Mouse (Mus musculus): ENCODE data around the gene Il17c. TPM values are rescaled to one million over a fixed set of nuclear protein-coding genes. Genes with fewer than 3 reads are reported as not detected.

Il17c gene
- polyA plus RNA-seq, 1 experiment from 2014 or later, result not detected

- Histone ChIP-seq H3K9me3 (ENCODE audit: control insufficient read depth, low read length) (no peaks in the 10 kb centered on the region), H3K36me3 (ENCODE audit: control insufficient read depth, insufficient read depth, low read length) (peaks cover 3% of the 10 kb centered on the region; the same call in 1 of the 2 replicates), H3K4me3 (ENCODE audit: low read length) (no peak overlapping the region), H3K27me3 (ENCODE audit: control insufficient read depth, insufficient read depth, low read length) (no peaks in the 10 kb centered on the region), H3K9ac (ENCODE audit: low read depth, low read length) (no peak overlapping the region), H3K4me1 (ENCODE audit: control insufficient read depth, insufficient read depth, low read length) (no peaks in the 10 kb centered on the region), H3K4me2 (replicated peaks; ENCODE audit: low read depth, low read length) (no peak overlapping the region), H3K27ac (ENCODE audit: low read depth, low read length) (no peak overlapping the region)
- no peak for ATAC-seq (ENCODE audit: low FRiP score, low TSS enrichment)
- WGBS, result 86% methylated on average over 9 of the region's 9 CpGs
Measured at GRCm38 (mm10) chr8:122426145-122426544, 4.3 kb downstream of the Il17c start.

DNA sequence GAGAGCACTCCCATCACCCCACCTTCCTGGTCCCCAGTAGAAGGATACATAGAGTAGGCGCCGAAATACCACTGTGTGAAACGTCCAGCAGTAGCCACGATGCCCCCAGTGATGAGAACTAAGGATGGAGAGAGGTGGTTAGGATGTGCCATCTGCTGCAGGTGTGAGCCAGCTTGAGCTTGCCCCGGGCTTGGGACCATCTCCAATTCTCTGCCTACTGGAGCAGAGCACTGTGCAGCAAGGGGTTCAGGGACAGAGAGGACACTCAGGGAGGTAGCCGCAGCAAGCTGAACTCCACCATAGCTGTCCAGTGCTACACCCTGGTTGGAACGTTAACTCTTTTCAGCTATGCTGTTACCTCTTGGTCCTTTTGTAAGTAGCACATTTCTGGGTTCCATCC, 5.8 kb downstream of the Il17c start:
- Histone ChIP-seq H3K9ac (ENCODE audit: low read depth, low read length) (no peak overlapping the region), H3K36me3 (ENCODE audit: control insufficient read depth, insufficient read depth, low read length) (peaks cover 3% of the 10 kb centered on the region; the same call in 1 of the 2 replicates), H3K4me1 (ENCODE audit: control insufficient read depth, insufficient read depth, low read length) (peaks cover 9% of the 10 kb centered on the region), H3K9me3 (ENCODE audit: control insufficient read depth, low read length) (no peaks in the 10 kb centered on the region), H3K27ac (ENCODE audit: low read depth, low read length) (no peak overlapping the region), H3K4me3 (ENCODE audit: low read length) (no peak overlapping the region), H3K4me2 (replicated peaks; ENCODE audit: low read depth, low read length) (no peak overlapping the region), H3K27me3 (ENCODE audit: control insufficient read depth, insufficient read depth, low read length) (no peaks in the 10 kb centered on the region)
- ATAC-seq (ENCODE audit: low FRiP score, low TSS enrichment), result no peak
- 87% methylated on average over 7 of the region's 7 CpGs for WGBS

DNA sequence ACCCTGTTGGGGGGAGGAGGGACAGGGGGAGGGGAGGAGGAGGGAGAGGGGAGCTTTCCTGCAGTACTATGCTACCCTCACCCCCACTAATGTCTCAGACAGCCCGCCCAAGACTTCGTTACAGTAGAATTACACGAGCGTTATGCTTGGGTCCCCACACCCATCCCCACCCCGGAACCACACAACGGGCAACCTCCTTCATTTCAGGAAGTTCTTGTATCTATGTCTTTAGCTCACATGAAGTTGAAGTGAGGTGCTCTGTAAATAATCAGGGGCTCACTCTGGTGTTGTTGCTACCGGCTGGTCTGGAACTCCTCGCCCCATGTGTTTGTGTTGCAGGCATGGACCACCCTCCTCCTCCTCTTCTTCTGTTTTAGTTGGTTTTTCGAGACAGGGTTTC, 6.3 kb downstream of the Il17c start:
- no peak overlapping the region for H3K4me3 ChIP-seq (ENCODE audit: low read length)
- H3K9ac ChIP-seq (ENCODE audit: low read depth, low read length), result no peak overlapping the region
- peaks cover 15% of the 10 kb centered on the region for H3K4me1 ChIP-seq (ENCODE audit: control insufficient read depth, insufficient read depth, low read length)
- H3K27ac ChIP-seq (ENCODE audit: low read depth, low read length), result no peak overlapping the region
- whole genome bisulfite sequencing, result 84% methylated on average over 9 of the region's 9 CpGs
- no peak for ATAC-seq (ENCODE audit: low FRiP score, low TSS enrichment)
- H3K9me3 ChIP-seq (ENCODE audit: control insufficient read depth, low read length), result no peaks in the 10 kb centered on the region
- no peaks in the 10 kb centered on the region for H3K27me3 ChIP-seq (ENCODE audit: control insufficient read depth, insufficient read depth, low read length)
- no peak overlapping the region for H3K4me2 ChIP-seq (replicated peaks; ENCODE audit: low read depth, low read length)
- peaks cover 3% of the 10 kb centered on the region; the same call in 1 of the 2 replicates for H3K36me3 ChIP-seq (ENCODE audit: control insufficient read depth, insufficient read depth, low read length)

DNA sequence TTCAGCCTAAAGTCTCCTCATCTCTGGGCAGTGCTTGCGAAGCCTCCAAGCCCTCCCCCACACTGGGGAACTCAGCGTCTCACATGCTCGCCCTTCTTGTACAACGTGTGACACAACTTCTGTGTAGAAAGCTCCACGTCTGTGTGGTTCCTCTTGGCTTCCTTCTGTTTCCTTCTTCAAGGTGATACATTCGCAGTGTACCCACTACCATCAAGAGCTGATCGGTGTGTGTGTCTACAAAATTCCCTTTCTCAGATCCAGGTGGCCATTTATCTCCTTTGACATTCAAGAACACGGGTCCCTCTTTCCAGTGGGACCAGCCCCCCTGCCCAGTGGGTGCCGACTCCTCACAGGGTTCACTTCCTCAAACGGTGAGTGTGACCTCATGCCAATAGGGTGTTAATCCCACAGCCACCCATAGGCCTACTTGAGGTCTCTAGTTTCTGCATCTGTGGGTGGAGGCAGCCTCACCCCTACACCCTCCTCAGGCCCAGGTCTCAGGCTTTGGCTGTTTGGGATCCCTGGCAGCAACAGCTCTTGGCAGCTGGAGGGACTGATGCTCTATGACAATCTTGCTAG, 8.3 kb downstream of the Il17c start:
- Histone ChIP-seq H3K4me3 (ENCODE audit: low read length) (no peak overlapping the region), H3K36me3 (ENCODE audit: control insufficient read depth, insufficient read depth, low read length) (peaks cover 12% of the 10 kb centered on the region), H3K9ac (ENCODE audit: low read depth, low read length) (no peak overlapping the region), H3K9me3 (ENCODE audit: control insufficient read depth, low read length) (no peaks in the 10 kb centered on the region), H3K27me3 (ENCODE audit: control insufficient read depth, insufficient read depth, low read length) (no peaks in the 10 kb centered on the region), H3K27ac (ENCODE audit: low read depth, low read length) (peak overlapping the region; percentile 8; the same call in 1 of the 2 replicates), H3K4me1 (ENCODE audit: control insufficient read depth, insufficient read depth, low read length) (peaks cover 18% of the 10 kb centered on the region), H3K4me2 (replicated peaks; ENCODE audit: low read depth, low read length) (no peak overlapping the region)
- ATAC-seq (ENCODE audit: low FRiP score, low TSS enrichment), result no peak
- 79% methylated on average over 10 of the region's 10 CpGs for WGBS

DNA sequence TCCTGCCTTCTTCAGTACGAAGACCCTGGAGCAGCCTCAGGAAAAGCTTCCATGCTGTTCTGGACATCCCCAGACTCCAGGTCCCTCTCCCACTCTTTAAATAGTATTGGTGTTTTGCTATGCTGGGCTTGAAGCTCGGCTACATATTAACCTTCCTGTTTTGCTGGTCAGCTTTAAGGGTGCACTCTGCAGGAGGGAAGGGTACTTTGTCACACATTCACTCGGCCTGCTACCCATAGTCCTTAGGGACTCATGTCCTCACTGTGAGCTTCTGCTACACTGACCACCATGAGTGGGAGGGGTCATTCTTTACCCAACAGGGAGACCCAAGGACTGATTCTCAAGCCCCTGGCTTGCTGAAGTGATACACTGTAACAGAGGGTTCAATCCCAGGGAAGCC, 8.8 kb downstream of the Il17c start:
- no peak for ATAC-seq (ENCODE audit: low FRiP score, low TSS enrichment)
- Histone ChIP-seq H3K9me3 (ENCODE audit: control insufficient read depth, low read length) (no peaks in the 10 kb centered on the region), H3K4me3 (ENCODE audit: low read length) (no peak overlapping the region), H3K27ac (ENCODE audit: low read depth, low read length) (peak overlapping the region; percentile 8; the same call in 1 of the 2 replicates), H3K4me1 (ENCODE audit: control insufficient read depth, insufficient read depth, low read length) (peaks cover 18% of the 10 kb centered on the region), H3K9ac (ENCODE audit: low read depth, low read length) (no peak overlapping the region), H3K36me3 (ENCODE audit: control insufficient read depth, insufficient read depth, low read length) (peaks cover 15% of the 10 kb centered on the region), H3K4me2 (replicated peaks; ENCODE audit: low read depth, low read length) (no peak overlapping the region), H3K27me3 (ENCODE audit: control insufficient read depth, insufficient read depth, low read length) (no peaks in the 10 kb centered on the region)
- 74% methylated on average over 3 of the region's 3 CpGs for WGBS

- peaks cover 20% of the 10 kb centered on the region for H3K4me1 ChIP-seq (ENCODE audit: control insufficient read depth, insufficient read depth, low read length)
- H3K36me3 ChIP-seq (ENCODE audit: control insufficient read depth, insufficient read depth, low read length), result peaks cover 25% of the 10 kb centered on the region
- peak overlapping the region; percentile 65; the same call in 1 of the 2 replicates for H3K27ac ChIP-seq (ENCODE audit: low read depth, low read length)
- H3K4me2 ChIP-seq (replicated peaks; ENCODE audit: low read depth, low read length), result peak overlapping the region; percentile 90
- peak overlapping the region; percentile 75 for H3K9ac ChIP-seq (ENCODE audit: low read depth, low read length)
- WGBS, result 31% methylated on average over 18 of the region's 18 CpGs
- no peaks in the 10 kb centered on the region for H3K27me3 ChIP-seq (ENCODE audit: control insufficient read depth, insufficient read depth, low read length)
- peak; percentile 1; the same call in 1 of the 2 replicates for ATAC-seq (ENCODE audit: low FRiP score, low TSS enrichment)
- no peaks in the 10 kb centered on the region for H3K9me3 ChIP-seq (ENCODE audit: control insufficient read depth, low read length)
- H3K4me3 ChIP-seq (ENCODE audit: low read length), result peak overlapping the region; percentile 59
Measured at GRCm38 (mm10) chr8:122431694-122432442, 10.0 kb downstream of the Il17c start.

GRCm38 (mm10) chr8:122432443-122433268, 10.8 kb downstream of the Il17c start, which contains the start of gene Cyba:
Cyba (minus strand) TSS chr8:122432930.
- ATAC-seq (ENCODE audit: low FRiP score, low TSS enrichment), result peak; percentile 84
- Histone ChIP-seq H3K27ac (ENCODE audit: low read depth, low read length) (peak within 1 kb of the TSS; percentile 65), H3K9ac (ENCODE audit: low read depth, low read length) (peak within 1 kb of the TSS; percentile 75), H3K4me2 (replicated peaks; ENCODE audit: low read depth, low read length) (peak within 1 kb of the TSS; percentile 90), H3K9me3 (ENCODE audit: control insufficient read depth, low read length) (no peaks in the 10 kb centered on the region), H3K4me1 (ENCODE audit: control insufficient read depth, insufficient read depth, low read length) (peaks cover 20% of the 10 kb centered on the region), H3K4me3 (ENCODE audit: low read length) (peak within 1 kb of the TSS; percentile 59), H3K36me3 (ENCODE audit: control insufficient read depth, insufficient read depth, low read length) (peaks cover 30% of the 10 kb centered on the region), H3K27me3 (ENCODE audit: control insufficient read depth, insufficient read depth, low read length) (no peaks in the 10 kb centered on the region)
- 4% methylated on average over 45 of the region's 45 CpGs for whole genome bisulfite sequencing

- Histone ChIP-seq H3K4me2 (replicated peaks; ENCODE audit: low read depth, low read length) (peak overlapping the region; percentile 90; the same call in 1 of the 2 replicates), H3K4me3 (ENCODE audit: low read length) (peak overlapping the region; percentile 59; the same call in 1 of the 2 replicates), H3K4me1 (ENCODE audit: control insufficient read depth, insufficient read depth, low read length) (peaks cover 24% of the 10 kb centered on the region), H3K9ac (ENCODE audit: low read depth, low read length) (peak overlapping the region; percentile 75; the same call in 1 of the 2 replicates), H3K27me3 (ENCODE audit: control insufficient read depth, insufficient read depth, low read length) (no peaks in the 10 kb centered on the region), H3K36me3 (ENCODE audit: control insufficient read depth, insufficient read depth, low read length) (peaks cover 30% of the 10 kb centered on the region), H3K27ac (ENCODE audit: low read depth, low read length) (peak overlapping the region; percentile 65; the same call in 1 of the 2 replicates), H3K9me3 (ENCODE audit: control insufficient read depth, low read length) (no peaks in the 10 kb centered on the region)
- 66% methylated on average over 11 of the region's 11 CpGs for WGBS
- peak; percentile 45; the same call in 1 of the 2 replicates for ATAC-seq (ENCODE audit: low FRiP score, low TSS enrichment)
Measured at GRCm38 (mm10) chr8:122433269-122433905, 11.6 kb downstream of the Il17c start.
